Mouse (Mus musculus) cerebellum, adult (tissue): ENCODE results near the gene Tbc1d10b.

Experiments
- ATAC-seq: cut with Nextera tagmentation; 2 replicates; pipeline ENCODE4 v1.9.2; 2017; ENCODE audit warnings: mild to moderate bottlenecking, moderate library complexity, mixed read lengths; ENCODE audit not compliant: insufficient number of reproducible peaks, low FRiP score, low TSS enrichment

Gene Tbc1d10b

DNA sequence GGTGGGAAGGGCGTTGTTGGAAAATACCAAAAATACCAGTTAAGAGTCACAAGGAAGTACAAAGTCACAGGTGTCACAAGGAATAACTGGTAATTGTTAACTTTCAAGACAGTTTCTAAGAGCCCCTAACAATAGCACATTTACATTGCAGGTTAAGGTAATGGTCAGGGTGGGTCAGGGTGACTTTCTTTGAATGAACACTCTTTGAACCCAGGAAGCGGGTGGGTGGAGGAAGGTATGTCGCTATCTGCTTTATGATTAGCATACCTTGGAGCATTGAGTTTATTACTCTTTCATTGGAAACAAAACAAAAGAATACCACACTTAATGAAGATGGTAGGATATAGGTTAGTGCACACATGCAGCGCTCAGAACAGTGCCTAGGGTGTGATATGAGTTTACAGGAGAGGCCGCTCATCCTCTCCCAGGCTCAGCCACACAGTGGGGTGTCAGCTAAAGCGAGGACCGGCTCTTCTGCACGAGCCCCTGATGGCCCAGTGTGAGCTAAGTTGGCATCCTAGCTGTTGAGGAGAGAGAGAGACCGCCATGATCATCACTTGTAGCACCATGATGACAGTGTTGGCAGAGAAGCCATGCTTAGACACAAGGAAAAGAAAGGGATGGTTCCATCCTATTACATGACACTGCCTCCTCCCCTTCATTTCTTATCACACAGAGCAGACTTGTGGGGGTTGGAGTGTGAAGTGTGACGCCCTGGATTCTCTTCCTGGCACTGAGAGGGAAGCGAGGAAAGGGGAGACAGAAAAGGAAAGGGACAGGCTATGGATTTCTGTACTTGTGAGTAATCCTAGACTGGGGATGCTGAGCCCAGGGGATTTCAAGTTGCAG lies 17.1 kb upstream of the Tbc1d10b start:
- ATAC-seq: no peak

DNA sequence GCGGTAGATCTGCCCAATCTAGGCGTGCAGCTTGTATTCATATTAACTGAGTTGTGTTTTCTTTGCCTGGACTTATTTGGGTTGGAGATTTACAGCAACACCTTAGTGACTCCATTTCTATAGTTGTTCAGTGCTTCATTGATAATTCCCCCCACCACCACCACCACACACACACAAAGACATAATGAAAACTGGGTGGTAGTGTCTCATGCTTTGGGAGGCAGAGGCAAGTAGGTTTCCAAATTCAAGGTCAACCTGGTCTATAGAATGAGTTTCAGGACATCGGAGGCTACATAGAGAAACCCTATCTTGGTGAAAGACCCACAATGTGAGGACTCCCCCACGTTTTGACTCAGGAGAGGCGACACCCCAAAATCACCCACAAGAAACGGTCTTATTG lies 16.3 kb upstream of the Tbc1d10b start:
- ATAC-seq: no peak

DNA sequence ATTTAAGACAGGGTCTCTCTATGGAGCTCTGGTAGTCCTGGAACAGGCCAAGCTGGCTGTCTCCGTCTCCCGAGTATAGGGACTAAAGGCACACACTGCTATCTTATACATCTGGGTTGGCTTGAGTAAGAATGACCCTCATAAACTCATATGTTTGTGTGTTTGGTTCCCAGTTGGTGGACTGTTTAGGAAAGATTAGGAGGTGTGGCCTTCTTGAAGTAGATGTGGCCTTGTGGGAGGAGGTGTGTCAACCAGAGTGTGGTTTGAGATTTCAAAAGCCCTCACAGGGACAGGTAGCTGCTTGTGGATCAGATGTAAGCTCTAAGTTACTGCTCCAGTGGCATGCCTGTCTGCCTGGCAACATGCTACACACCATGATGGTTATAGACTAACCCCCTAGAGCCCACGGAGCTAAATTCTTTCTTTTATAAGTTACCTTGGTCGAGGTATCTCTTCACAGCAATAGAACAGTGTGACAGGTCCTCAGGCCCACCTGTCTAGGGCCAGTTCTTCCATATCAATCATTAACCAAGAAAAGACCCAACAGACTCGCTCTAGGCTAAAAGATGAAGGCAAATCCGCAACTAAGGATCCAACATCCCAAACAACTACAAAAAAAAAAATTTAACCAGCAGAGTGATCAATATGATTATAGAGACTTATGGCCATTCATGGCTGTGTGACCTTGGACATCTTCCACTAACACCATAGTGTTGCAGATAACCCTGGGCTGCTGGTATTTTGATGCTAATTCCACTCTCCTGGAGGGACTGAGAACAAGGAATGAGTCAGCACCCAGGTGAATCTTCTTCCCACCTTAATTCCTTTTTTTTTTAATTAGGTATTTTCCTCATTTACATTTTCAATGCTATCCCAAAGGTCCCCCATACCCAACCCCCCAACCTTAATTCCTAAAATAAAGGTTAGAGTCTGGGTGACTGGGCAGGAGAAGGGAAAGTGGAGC lies 15.5 kb upstream of the Tbc1d10b start:
- no peak for ATAC-seq

DNA sequence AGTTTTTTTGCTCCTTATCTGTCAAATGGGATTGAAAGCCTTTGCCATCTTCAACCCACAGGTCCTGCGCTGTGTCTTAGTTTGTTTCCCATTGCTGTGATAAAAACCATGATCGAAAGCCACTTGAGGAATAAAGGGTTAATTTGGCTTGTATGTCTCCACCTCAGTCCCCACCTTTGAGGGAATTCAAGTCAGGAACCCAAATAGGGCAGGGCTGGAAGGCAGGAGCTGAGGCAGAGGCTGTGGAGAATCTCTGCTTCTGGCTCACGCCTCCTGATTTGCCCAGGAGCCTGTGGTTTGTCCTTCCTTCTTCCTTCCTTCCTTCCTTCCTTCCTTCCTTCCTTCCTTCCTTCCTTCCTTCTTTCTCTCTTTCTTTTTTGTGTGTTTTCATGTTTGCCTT lies 14.8 kb upstream of the Tbc1d10b start:
- ATAC-seq: no peak

DNA sequence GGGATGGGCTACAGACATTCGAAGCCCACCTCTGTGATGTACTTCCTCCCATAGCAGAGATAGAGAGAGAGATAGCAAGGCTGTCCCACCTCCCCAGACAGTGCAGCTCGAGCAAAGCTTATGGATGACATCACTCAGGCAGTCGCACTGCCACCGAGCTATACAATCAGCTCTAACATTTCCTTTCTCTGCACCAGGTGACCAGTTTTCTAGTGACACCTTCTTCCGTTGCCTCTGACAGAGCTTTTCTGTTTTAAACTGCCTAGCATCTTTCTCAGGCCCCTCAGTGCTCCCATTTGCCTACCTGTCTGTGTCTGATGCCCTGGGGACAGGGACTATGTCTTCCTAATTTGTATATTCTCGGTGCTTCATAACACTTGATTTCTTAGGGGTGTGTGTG lies 12.2 kb upstream of the Tbc1d10b start:
- ATAC-seq: no peak

DNA sequence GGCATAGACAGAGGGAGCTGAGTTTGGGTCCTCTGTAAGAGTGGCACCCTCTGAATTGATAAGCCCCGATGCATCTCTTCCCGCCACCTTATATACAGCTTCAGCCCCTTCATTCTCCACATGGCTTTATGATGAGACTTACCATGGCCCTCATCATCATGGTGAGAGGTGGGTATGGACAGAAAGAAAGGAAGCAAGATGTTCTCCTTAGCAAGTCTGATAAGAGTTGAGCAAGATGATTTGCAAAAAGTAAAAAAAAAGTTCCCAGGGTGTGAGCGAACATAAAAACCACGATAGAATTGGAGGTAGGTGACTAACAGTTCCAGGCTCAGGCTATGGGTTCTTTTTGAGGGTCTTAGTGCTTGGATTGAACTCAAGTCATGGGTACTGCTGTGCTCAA lies 10.4 kb upstream of the Tbc1d10b start:
- no peak for ATAC-seq

DNA sequence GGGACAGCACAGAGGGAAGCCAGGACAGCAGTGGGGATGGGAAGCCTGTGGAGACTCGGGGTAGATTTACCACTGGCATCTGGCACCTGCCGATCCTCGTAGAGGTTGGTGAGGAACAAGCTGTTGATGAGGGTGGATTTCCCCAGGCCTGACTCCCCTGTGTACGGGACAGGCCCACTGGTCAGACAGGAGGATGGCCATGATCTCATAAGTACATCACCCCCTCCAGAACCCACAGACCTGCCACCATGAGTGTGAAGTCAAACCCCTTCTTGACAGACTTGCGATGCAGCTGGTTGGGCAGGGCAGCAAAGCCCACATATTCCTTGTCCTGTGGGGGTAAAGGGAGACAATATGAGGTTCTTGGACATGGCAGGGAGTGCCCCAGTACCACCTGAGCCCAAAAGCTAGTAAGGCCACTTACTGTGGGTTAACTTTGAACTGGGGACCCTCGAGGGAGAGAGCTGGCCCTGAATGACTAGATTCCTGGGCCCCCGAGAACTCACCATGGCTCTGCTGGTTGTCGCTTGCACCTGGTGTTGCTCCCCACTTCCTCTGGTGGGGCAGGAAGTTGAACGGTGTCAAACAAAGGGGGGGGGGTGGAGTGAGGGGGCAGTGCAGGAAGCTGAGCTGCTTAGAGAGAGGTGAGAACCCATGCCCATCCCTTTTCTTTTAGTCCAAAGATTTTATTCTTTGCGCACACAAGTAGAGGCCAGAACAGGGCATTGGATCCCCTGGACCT lies 9.8 kb upstream of the Tbc1d10b start:
- ATAC-seq: no peak

DNA sequence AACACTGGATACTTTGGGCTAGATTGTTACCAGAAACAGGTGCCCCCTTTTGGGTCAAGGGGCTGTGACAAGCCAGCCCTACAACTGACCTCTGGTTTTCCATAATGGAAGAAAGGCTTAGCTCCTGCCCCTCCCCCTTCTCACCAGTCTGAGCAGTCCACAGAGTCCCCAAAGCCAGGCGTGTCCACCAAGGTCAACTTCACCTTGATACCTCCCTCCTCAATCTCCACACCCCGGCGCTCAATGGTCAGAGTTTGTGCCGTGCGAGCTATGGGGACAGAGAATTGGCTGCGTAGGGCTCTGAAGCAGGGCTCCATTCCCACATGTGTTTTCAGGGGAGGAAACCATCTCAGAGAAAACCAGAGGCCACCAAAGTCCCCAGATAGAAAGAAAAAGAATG lies 9.2 kb upstream of the Tbc1d10b start:
- ATAC-seq: no peak

DNA sequence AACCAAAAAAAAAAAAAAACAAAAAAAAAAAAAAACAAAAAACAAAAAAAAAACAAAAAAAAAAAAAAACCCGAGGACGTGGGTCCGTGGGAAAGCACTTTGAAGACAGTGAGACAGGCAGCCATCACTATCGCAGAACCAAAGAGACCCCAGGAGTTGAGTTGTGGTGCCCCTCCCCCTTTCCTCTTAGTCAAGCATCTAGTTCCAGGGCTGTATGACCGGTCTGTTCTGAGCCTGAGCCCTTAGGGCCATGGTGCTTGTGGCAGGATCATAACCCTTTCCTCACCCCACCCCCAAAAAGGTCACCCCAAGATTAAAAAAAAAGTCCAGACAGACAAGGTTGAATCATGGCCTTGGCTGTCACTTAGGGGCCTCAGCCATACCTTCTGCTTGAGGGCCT lies 8.0 kb upstream of the Tbc1d10b start:
- ATAC-seq: no peak

DNA sequence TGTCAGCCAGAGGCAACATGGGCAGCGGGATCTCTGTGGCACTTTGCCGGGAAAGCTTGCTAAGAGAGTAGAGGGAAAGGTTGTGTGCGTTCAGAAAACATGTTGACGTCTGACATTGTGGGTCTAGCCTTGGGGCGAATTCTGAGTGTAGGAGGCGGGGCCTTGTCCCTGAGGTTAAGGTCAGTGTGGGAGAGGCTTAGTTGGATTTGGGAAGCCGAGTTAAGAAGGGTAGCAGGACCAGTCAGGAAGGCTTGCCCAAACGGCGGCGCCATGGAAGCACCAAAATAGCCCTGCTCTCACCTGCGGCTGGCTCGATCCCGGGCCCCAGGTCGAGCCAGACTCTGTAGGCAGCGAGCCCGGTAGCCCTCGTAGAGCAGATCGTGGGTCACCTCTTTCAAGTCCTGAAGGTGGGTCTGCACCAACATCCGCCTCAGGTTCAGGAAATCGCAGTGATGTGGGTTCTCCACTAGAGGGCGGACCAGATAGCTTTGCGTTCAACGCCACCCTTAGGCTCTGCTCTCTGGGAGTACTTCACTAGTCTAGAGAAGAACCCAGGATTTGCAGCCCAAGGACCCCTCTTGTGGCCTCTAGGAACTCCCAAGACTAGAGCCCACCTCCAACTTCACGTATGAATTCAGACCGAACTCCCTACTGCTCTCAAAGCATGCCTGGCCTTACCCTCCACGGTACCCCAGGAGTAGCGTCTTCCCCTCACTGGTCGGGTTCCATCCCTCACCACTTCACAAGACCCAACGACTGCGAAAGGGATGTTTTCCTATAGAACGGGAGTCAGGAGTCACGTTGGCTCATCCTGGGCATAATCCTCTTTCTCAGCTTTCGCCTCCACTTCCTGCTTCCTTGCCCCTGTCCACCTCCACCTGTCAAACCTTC lies 7.0 kb upstream of the Tbc1d10b start:
- peak; percentile 15; the same call in 1 of the 2 replicates for ATAC-seq

DNA sequence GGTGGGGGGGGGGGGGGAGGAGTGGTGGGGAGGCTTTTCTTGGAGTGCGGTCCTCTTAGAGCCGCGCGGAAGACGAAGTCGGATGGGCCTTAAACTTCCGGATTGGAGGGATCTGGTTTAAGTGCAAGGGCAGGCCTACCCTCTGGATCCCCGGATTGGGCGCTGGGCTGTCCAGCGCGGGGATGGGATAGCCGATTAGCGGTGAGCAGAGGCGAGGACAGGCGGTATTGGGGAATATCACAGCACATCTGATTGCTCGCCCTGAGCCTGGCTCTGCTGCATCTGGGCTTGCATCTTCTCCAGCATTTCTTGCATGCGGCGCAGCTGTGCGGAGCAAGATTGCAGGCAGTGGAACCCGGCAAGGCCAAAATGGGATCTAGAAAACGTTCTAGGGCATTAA lies 6.3 kb upstream of the Tbc1d10b start:
- ATAC-seq: no peak

DNA sequence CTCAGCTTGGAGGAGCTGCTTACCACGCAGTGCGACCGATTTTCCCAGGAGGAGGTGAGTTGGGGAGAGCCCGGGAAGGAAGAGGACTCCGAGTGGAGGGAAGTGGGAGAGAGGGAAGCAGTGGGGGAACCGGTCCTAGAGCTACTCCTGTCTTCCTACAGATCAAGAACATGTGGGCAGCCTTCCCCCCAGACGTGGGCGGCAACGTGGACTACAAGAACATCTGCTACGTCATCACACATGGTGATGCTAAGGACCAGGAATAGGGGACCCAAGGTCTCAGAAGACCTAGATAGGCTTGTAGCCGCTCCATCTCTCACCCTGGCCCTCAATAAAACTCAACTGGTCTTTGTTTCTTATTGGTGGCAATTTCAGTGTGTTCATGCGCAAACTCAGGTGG lies 5.7 kb upstream of the Tbc1d10b start:
- ATAC-seq: no peak

DNA sequence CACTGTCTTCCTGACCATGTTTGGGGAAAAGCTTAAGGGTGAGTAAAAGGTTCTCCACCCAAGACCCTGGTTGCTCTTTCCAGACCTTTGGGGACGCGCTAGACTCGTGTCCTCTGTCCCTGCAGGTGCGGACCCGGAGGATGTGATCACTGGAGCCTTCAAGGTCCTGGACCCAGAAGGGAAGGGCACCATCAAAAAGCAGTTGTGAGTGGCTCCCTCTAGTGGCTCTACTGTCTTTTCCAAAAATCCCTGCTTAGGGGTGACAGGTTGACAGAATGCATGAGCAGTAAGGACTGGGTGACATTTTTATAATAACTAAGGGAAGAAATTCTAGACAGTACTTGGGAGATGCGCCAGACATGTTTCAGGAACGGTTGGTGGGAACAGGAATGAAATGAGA lies 5.2 kb upstream of the Tbc1d10b start:
- no peak for ATAC-seq

DNA sequence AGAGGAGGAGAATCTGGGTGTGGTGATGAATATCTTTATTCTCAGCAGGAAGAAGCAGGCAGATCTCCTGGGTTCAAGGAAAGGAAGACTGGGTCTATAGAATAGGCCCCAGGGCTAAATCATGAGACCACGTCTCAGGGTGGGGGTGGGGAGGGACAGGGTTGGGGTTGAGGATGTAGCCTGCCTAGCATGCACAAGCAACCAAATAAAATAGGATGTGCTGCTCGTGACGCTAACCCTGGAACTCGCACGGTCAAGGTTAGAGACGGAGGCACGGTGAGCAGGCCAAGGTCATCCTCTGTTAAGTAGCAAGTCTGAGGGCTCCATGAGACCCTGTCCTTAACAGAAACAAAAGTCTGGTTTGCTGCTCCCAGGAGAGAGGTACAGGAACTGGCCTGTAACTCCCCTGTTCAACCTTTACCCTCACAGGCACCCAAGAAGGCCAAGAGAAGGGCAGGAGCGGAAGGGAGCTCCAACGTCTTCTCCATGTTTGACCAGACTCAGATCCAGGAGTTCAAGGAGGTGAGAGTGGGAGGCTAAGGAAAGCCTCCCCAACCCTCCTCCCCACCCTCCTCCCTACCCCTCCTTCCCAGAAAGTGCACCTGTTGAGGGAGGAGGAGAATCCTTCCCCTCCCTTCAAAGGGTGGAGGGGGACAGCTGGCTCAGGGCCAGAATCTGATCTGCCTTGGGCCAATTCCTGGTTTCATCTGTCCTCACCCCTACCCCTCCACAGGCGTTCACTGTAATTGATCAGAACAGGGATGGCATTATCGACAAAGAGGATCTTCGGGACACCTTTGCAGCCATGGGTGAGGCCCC lies 4.4 kb upstream of the Tbc1d10b start:
- no peak for ATAC-seq

DNA sequence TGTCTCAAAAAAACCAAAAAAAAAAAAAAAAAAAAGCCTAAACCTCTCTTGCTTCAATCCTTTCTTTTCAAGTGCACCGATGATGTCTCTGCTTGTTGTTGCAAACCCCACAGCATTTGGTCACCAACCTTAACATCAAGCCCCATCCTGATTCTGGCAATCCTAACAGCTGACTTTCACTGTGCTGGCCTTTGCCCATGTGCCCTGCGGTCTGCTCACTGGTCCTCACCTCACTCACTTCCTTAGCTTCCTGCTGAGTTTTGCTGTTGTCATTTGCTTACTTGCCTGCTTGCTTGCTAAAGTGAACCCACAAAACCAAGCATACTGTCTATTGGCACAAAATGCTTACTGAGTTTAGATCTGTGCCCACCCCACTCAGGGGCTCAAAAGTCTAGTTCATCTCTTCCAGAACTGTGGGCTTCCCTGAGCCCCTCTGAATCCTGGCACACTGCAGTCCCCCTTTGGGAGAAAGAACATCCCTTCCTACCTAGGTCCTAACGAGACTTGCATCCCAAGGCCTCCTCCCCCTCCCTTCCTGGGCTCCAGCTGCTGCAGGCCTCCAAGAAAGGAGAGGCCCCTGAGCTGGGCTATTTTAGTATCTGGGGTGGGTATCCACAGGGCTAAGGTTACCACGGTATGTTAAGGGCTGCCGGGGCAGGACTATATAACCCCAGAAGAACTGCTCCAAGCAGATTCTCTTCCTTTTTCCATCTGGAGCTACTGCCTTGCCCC lies 2.9 kb upstream of the Tbc1d10b start:
- no peak for ATAC-seq

DNA sequence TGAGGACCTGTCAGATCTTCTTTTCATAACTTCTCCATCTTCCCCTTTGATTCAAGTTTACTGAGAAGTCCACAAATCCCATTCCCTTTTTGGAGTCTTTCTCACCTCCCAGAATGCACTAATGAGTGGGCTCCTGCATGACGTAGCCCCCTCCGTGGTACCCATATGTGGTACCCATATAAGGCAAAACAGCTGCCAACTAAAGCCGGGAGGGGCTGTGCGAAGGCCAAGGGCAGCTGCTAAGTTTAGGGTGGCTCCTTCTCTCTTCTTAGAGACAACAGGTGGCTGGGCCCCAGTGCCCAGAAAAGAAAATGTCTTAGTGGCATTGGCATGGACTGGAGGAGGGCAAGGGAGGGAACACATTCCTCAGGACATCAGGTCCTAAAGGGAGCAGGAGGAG lies 2.0 kb upstream of the Tbc1d10b start:
- no peak for ATAC-seq

DNA sequence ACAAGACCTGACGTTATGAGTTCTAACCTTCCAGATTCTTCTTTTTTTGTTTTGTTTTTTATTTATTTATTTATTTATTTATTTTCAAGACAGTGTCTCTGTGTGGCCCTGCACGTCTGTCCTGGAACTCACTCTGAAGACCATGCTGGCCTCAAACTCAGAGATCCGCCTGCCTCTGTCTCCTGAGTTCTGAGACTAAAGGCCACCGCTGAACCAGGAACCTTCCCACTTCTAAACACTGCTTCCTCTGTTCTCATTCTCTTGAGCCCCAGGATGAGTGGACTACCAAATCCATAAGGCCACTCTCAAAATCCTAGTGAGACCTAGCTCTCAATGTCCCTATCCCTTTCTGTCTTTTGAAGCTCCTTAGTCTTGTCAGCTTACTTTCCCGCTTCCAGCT lies 1.6 kb upstream of the Tbc1d10b start:
- no peak for ATAC-seq
